Mouse (Mus musculus) frontal cortex, postnatal 25 days (tissue): ENCODE results near the gene Syt13.

Experiments used
- DNase-seq, 2 experiments: peaks; one replicate each; pipeline ENCODE4 v3.0.0; 2022; ENCODE audit warnings: low spot score in 2 of 2

Gene Syt13

GRCm38 (mm10) chr2:92964345-92964744, 49.4 kb downstream of the Syt13 start:
- DNase-seq: no peak

GRCm38 (mm10) chr2:92966257-92966656, 51.4 kb downstream of the Syt13 start:
- no peak for DNase-seq

GRCm38 (mm10) chr2:92967032-92967838, 52.3 kb downstream of the Syt13 start:
- no peak for DNase-seq

DNA sequence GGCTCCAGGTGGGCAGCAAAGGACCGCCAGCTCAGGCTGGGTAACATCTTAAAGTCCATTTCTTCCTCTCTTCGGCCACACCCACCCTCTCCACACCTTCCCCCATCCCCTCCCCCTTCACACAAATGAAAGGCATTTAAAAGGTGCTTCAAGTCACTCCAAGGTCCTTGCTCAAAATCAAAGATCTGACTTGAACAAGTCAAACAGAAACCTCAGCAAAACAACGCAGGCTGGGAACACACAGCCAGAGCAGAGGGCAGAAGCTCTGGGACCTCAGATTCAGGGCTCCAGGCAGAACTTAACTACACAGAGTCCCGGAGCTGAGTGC, 52.9 kb downstream of the Syt13 start:
- no peak for DNase-seq

GRCm38 (mm10) chr2:92971069-92971468, 56.2 kb downstream of the Syt13 start:
- no peak for DNase-seq

GRCm38 (mm10) chr2:92971536-92971935, 56.6 kb downstream of the Syt13 start:
- DNase-seq: no peak

DNA sequence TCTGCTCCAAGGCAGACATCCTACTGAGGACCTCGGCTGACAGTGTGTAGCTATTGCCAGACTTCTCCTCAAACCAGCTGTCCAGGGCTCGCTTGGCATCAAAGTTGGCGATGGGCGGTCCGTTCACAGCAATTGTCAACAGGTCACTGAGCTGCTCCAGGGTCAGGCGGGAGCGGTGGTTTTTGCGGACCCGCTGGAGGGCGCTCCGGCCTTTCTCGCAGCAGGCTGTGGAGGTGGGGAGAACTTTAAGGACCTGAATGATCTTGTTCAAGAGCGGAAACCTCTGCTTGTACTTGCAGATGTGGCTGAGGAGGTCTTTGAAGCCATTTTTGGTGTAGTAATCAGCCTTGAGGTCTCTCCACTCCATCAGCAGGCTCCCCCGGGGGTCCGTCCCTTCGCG, 57.2 kb downstream of the Syt13 start:
- DNase-seq: no peak

DNA sequence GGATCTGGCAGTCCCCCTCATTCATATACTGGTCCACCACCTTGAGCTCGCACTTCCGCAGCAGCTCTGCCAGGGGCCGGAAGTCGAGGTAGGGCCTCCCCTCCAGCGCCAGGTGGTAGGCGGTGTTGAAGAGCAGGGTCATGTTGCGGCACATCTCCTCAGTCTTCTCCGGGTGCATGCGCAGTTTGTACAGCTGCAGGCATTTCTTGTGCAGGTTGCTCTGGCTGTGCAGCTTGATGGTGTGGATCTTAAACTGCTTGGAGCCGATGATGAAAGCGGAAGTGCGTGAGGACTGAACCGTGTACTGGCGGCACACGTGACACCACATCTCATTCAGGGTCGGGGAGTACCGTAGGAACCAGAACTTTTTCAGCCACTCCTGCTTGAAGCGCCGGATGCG, 58.7 kb downstream of the Syt13 start:
- no peak for DNase-seq

- DNase-seq: no peak
Measured at GRCm38 (mm10) chr2:92975031-92975790, 60.3 kb downstream of the Syt13 start.

DNA sequence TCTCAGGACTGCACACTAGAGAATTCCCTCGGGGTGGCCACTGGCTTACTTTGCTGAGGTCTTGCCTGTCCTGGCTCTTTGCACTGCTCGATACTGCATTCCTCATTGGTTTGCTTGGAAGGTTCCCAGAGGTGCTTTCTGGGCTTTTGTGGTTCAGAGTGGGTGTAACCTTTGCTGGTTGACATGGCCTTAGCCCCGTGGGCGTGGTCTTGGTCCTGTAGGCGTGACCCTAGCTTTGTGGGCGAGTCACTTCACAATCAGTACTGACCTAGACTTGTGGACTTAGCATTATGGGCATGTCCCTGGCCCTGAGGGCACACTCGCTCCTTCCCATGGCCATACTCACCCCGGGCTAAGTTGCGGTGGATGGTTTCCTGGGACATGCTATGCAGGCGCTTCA, 65.3 kb downstream of the Syt13 start:
- DNase-seq: no peak

- no peak for DNase-seq
Measured at GRCm38 (mm10) chr2:92982591-92983272, 67.8 kb downstream of the Syt13 start.

- DNase-seq: no peak
Measured at GRCm38 (mm10) chr2:92983273-92983620, 68.3 kb downstream of the Syt13 start.

GRCm38 (mm10) chr2:92984321-92985108, 69.6 kb downstream of the Syt13 start:
- no peak for DNase-seq

DNA sequence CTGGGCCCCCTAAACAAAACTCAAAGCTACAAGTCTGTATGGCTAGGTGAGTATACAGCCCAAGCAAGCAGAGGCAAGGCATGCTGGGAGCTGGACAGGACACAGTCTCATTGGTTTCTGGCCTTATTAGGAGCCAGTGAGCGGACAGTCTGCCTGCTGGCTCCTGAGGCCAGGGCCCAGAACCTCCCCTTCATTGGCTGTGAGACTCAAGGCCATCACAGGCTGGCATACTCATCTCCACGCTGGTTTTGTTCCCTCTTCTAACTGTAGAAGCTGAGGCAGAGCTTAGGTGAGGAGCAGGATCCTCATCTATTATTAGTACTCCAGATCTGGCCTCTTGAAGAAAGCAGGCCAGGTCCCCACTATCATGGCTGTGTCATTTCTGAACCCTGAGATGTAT, 70.3 kb downstream of the Syt13 start:
- DNase-seq: no peak

DNA sequence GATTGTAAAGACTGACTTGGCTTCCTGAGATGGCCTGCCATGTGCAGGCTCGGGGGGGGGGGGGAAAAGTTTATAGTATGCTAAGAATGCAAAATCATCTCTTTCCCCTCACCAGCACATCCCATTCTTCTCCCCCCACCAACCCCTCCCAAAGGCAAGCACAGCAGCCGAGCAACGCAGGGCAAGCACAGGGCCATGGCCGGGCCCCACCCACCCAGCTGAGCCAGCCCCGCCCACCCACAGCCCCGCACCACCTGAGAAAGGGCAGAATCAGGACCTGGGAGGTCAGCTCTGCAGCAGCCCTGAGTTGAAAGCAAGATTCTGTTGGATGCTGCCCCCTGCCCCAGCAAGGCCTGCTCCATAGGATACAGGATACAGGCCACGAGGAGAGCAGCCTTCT, 70.7 kb downstream of the Syt13 start:
- no peak for DNase-seq

GRCm38 (mm10) chr2:92987108-92987618, 72.3 kb downstream of the Syt13 start:
- DNase-seq: no peak

DNA sequence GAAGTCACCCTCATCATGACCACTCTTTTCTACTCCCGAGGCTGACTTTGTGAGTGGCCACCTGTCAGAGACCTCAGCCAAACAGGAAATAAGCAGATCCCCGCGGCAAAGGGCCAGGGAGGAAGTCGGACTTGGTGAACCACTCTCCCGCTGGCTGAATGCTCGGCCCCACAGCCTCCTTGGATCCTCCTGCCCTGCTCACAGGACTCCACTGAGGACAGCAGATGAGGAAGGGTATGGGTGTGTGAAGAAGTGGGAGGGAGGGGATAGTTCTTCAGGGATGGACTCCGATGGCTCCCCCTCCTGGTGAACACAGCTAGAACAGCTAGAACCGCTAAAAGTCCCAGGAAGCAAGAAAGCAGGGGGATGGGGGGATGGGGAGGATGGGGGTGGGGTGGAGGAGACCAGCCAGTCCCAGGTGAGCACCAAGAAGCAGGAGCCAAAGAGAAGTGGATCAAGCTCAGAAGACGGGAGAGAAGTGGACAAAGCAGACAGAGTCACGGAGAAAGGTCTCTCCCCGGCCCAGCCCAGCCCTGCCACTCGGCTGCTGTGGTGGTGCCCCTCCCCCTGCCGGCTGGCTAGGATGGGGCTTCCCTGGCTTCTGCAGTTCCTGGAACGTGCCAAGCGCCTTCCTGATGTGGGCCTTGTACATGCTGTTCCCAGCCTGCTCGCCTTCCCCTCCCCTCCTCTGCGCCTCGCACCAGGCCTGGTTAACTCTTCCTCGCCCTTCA, 73.2 kb downstream of the Syt13 start:
- DNase-seq: no peak

DNA sequence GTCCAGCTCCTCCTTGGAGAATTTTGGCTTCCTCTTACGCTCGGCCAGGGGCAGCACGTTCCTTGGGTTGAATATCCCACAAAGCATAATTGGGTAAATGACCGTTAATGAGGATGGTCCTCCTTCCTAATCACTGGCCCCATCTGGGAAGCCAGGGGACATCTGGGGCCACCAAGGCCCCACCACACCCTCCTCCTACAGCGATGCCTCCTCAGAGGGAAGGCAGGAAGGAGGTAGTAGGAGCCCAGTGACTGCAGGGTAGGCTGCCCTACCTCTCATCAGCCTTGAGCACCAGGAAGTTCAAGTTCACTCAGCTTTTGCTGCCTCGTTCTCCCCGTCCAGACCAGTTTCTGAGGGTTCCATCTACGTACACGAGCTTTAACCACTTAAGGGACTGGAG, 74.7 kb downstream of the Syt13 start:
- DNase-seq: no peak

GRCm38 (mm10) chr2:92991976-92992375, 77.1 kb downstream of the Syt13 start:
- DNase-seq: no peak

- DNase-seq: no peak
Measured at GRCm38 (mm10) chr2:93005028-93005427, 90.1 kb downstream of the Syt13 start.
